Mouse (Mus musculus): ENCODE data around the gene Lrrc7.

The Lrrc7 gene

GRCm38 (mm10) chr3:158561987-158562360 lies at the start of gene Lrrc7:
Gene Lrrc7, minus strand, starts transcription at chr3:158562221.
- in situ Hi-C loops (cut with MboI; ENCODE audit: low pct_unique_long_range_greater_than_20kb in 1 of 2, low sequenced_read_pairs in 2 of 2, unreplicated experiment in 1 of 2): no loop called here

- in situ Hi-C loops (cut with MboI; ENCODE audit: low pct_unique_long_range_greater_than_20kb in 1 of 2, low sequenced_read_pairs in 2 of 2, unreplicated experiment in 1 of 2): no loop called here
Observed at GRCm38 (mm10) chr3:158607065-158607464, 45.0 kb upstream of the Lrrc7 start.

- in situ Hi-C loops (cut with MboI; ENCODE audit: low pct_unique_long_range_greater_than_20kb in 1 of 2, low sequenced_read_pairs in 2 of 2, unreplicated experiment in 1 of 2): no loop called here
Observed at GRCm38 (mm10) chr3:158605274-158605673, 43.3 kb upstream of the Lrrc7 start.

GRCm38 (mm10) chr3:158561256-158561986 lies 600 bp downstream of the Lrrc7 start:
- in situ Hi-C loops (cut with MboI; ENCODE audit: low pct_unique_long_range_greater_than_20kb in 1 of 2, low sequenced_read_pairs in 2 of 2, unreplicated experiment in 1 of 2): no loop called here

GRCm38 (mm10) chr3:158560891-158561255 lies 1.1 kb downstream of the Lrrc7 start:
- in situ Hi-C loops (cut with MboI; ENCODE audit: low pct_unique_long_range_greater_than_20kb in 1 of 2, low sequenced_read_pairs in 2 of 2, unreplicated experiment in 1 of 2): no loop called here

- in situ Hi-C loops (cut with MboI; ENCODE audit: low pct_unique_long_range_greater_than_20kb in 1 of 2, low sequenced_read_pairs in 2 of 2, unreplicated experiment in 1 of 2): no loop called here
Observed at GRCm38 (mm10) chr3:158559691-158560650, 2.0 kb downstream of the Lrrc7 start.

GRCm38 (mm10) chr3:158559131-158559658 lies 2.8 kb downstream of the Lrrc7 start:
- in situ Hi-C loops (cut with MboI; ENCODE audit: low pct_unique_long_range_greater_than_20kb in 1 of 2, low sequenced_read_pairs in 2 of 2, unreplicated experiment in 1 of 2): no loop called here

GRCm38 (mm10) chr3:158558631-158559030 lies 3.4 kb downstream of the Lrrc7 start:
- in situ Hi-C loops (cut with MboI; ENCODE audit: low pct_unique_long_range_greater_than_20kb in 1 of 2, low sequenced_read_pairs in 2 of 2, unreplicated experiment in 1 of 2): no loop called here

- in situ Hi-C loops (cut with MboI; ENCODE audit: low pct_unique_long_range_greater_than_20kb in 1 of 2, low sequenced_read_pairs in 2 of 2, unreplicated experiment in 1 of 2): no loop called here
Observed at GRCm38 (mm10) chr3:158554280-158554679, 7.7 kb downstream of the Lrrc7 start.

- in situ Hi-C loops (cut with MboI; ENCODE audit: low pct_unique_long_range_greater_than_20kb in 1 of 2, low sequenced_read_pairs in 2 of 2, unreplicated experiment in 1 of 2): no loop called here
Observed at GRCm38 (mm10) chr3:158552105-158552504, 9.9 kb downstream of the Lrrc7 start.

- in situ Hi-C loops (cut with MboI; ENCODE audit: low pct_unique_long_range_greater_than_20kb in 1 of 2, low sequenced_read_pairs in 2 of 2, unreplicated experiment in 1 of 2): no loop called here
Observed at GRCm38 (mm10) chr3:158543481-158543880, 18.5 kb downstream of the Lrrc7 start.

GRCm38 (mm10) chr3:158532859-158533258 lies 29.2 kb downstream of the Lrrc7 start:
- in situ Hi-C loops (cut with MboI; ENCODE audit: low pct_unique_long_range_greater_than_20kb in 1 of 2, low sequenced_read_pairs in 2 of 2, unreplicated experiment in 1 of 2): no loop called here

GRCm38 (mm10) chr3:158528471-158528870 lies 33.5 kb downstream of the Lrrc7 start:
- in situ Hi-C loops (cut with MboI; ENCODE audit: low pct_unique_long_range_greater_than_20kb in 1 of 2, low sequenced_read_pairs in 2 of 2, unreplicated experiment in 1 of 2): no loop called here

GRCm38 (mm10) chr3:158493730-158494129 lies 68.3 kb downstream of the Lrrc7 start:
- in situ Hi-C loops (cut with MboI; ENCODE audit: low pct_unique_long_range_greater_than_20kb in 1 of 2, low sequenced_read_pairs in 2 of 2, unreplicated experiment in 1 of 2): no loop called here

- in situ Hi-C loops (cut with MboI; ENCODE audit: low pct_unique_long_range_greater_than_20kb in 1 of 2, low sequenced_read_pairs in 2 of 2, unreplicated experiment in 1 of 2): no loop called here
Observed at GRCm38 (mm10) chr3:158479677-158480076, 82.3 kb downstream of the Lrrc7 start.

- in situ Hi-C loops (cut with MboI; ENCODE audit: low pct_unique_long_range_greater_than_20kb in 1 of 2, low sequenced_read_pairs in 2 of 2, unreplicated experiment in 1 of 2): no loop called here
Observed at GRCm38 (mm10) chr3:158400600-158400999, 161.4 kb downstream of the Lrrc7 start.

GRCm38 (mm10) chr3:158391534-158391933 lies 170.5 kb downstream of the Lrrc7 start:
- in situ Hi-C loops (cut with MboI; ENCODE audit: low pct_unique_long_range_greater_than_20kb in 1 of 2, low sequenced_read_pairs in 2 of 2, unreplicated experiment in 1 of 2): no loop called here

GRCm38 (mm10) chr3:158388076-158388454 lies 174.0 kb downstream of the Lrrc7 start:
- in situ Hi-C loops (cut with MboI; ENCODE audit: low pct_unique_long_range_greater_than_20kb in 1 of 2, low sequenced_read_pairs in 2 of 2, unreplicated experiment in 1 of 2): no loop called here

GRCm38 (mm10) chr3:158387413-158388075 lies 174.5 kb downstream of the Lrrc7 start:
- in situ Hi-C loops (cut with MboI; ENCODE audit: low pct_unique_long_range_greater_than_20kb in 1 of 2, low sequenced_read_pairs in 2 of 2, unreplicated experiment in 1 of 2): no loop called here

Data from mouse embryonic stem cell (cell line).